Mouse (Mus musculus): ENCODE data around the gene Ppm1l.

DNA sequence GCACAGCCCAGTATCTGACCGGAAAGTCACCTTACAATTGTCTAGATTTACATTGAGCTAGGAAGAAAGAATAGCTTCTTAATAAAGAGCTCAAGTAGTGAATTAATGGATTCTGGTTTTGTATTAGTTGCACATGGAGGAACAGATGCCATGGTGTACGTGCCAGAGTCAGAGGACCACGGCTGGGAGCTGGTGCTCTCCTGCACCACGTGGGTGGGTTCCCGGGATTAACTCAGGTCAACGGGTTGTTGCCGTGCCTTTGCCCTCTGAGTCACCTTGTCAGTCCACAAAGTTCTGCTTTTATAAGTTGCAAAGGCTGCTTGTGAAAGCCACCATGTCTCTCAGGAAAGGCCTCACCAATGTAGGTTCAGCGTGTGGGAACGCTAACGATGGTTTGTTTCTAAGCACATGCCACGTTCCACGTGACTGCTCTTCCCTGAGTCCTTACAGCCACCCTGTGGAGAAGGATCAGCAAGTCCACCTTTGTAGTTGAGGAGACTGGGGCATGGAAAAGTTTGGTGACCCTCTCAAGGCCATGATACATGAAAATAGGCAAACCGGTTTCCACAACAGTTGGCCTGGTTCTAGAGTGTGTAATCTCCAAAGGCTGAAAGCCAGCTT lies 199.2 kb downstream of the Ppm1l start:
- no peak for TF ChIP-seq CTCF (IDR thresholded peaks at IDR 0.05; ENCODE audit: low read depth, low read length)
- TF ChIP-seq POLR2A (IDR thresholded peaks at IDR 0.05; ENCODE audit: borderline replicate concordance, low read depth, low read length), result no peak

Data from bone marrow macrophage, adult 2 months (primary cell).